ENCODE assay signal across 8 mouse cellular contexts in genomic region chr6:101376511-101377166, GRCm38 (mm10). TPM values are rescaled to one million over a fixed set of nuclear protein-coding genes. Genes with fewer than 3 reads are reported as not detected.
DNase-seq lines count a peak whose midpoint lies in the region; ATAC-seq and TF ChIP-seq lines count a peak whose summit lies in the region.

No protein-coding gene starts in this region.

- peak; percentile 39 for DNase-seq in adrenal gland, postnatal 10 days
- peak; percentile 47 for DNase-seq in limb, embryonic 11.5 days (ENCODE audit: low spot score)
- peak; percentile 54 for DNase-seq in skeletal muscle tissue, adult 2 months (ENCODE audit: low read depth, low spot score)
- no peak for DNase-seq in left cerebral cortex, adult 8-10 months (ENCODE audit: low spot score in 2 of 2)
- no peak for DNase-seq in layer of hippocampus, adult 9-10 months (ENCODE audit: low spot score)
- DNase-seq in testis, postnatal 14 days (ENCODE audit: low spot score), result no peak

- peaks cover 12% of the 10 kb centered on the region for H3K79me2 ChIP-seq in C2C12 (ENCODE audit: control insufficient read depth, insufficient read depth)

- no peaks in the 10 kb centered on the region for H3K36me3 ChIP-seq in C2C12 (ENCODE audit: control insufficient read depth, insufficient read depth)
- peaks cover 11% of the 10 kb centered on the region for H3K36me3 ChIP-seq in heart, embryonic 13.5 days
- no peaks in the 10 kb centered on the region for H3K36me3 ChIP-seq in limb, embryonic 11.5 days (ENCODE audit: control insufficient read depth, insufficient read depth, low read length)

- peak overlapping the region; percentile 94 for H3K27ac ChIP-seq in heart, embryonic 13.5 days (replicated peaks)
- H3K27ac ChIP-seq in limb, embryonic 11.5 days (replicated peaks; ENCODE audit: low read depth, low read length), result peak overlapping the region; percentile 96

- no peak for ATAC-seq in heart, embryonic 13.5 days (ENCODE audit: extremely low read depth, insufficient number of reproducible peaks, low FRiP score, low TSS enrichment)
- ATAC-seq in limb, embryonic 11.5 days (ENCODE audit: insufficient number of reproducible peaks, low FRiP score, low TSS enrichment, low read depth), result no peak

- peak overlapping the region; percentile 84 for H3ac ChIP-seq in C2C12 (ENCODE audit: control insufficient read depth, insufficient read length, low read depth)

- peaks cover 42% of the 10 kb centered on the region for H3K4me1 ChIP-seq in heart, embryonic 13.5 days
- peaks cover 31% of the 10 kb centered on the region for H3K4me1 ChIP-seq in limb, embryonic 11.5 days (ENCODE audit: control insufficient read depth, insufficient read depth, low read length)

- no peak for TF ChIP-seq CTCF in C2C12 (IDR thresholded peaks at IDR 0.05; ENCODE audit: control insufficient read depth, insufficient read depth, insufficient read length)

- 2% methylated on average over 10 of the region's 10 CpGs for WGBS in heart, embryonic 13.5 days
- under 1% methylated on average over 10 of the region's 10 CpGs for WGBS in limb, embryonic 11.5 days

- peak overlapping the region; percentile 29 for H3K4me3 ChIP-seq in C2C12 (ENCODE audit: insufficient read depth, poor library complexity, severe bottlenecking)
- H3K4me3 ChIP-seq in heart, embryonic 13.5 days, result peak overlapping the region; percentile 67
- peak overlapping the region; percentile 63 for H3K4me3 ChIP-seq in limb, embryonic 11.5 days (ENCODE audit: low read depth, low read length)

- no peaks in the 10 kb centered on the region for H3K27me3 ChIP-seq in C2C12 (ENCODE audit: control insufficient read depth, insufficient read depth, insufficient read length)
- no peaks in the 10 kb centered on the region for H3K27me3 ChIP-seq in heart, embryonic 13.5 days (replicated peaks)
- no peaks in the 10 kb centered on the region for H3K27me3 ChIP-seq in limb, embryonic 11.5 days (ENCODE audit: control insufficient read depth, insufficient read depth, low read length)

- H3K79me3 ChIP-seq in C2C12 (ENCODE audit: low read depth), result peaks cover 1% of the 10 kb centered on the region

- peak overlapping the region; percentile 91 for H3K9ac ChIP-seq in heart, embryonic 13.5 days
- H3K9ac ChIP-seq in limb, embryonic 11.5 days (ENCODE audit: low read length), result peak overlapping the region; percentile 87

- H3K4me2 ChIP-seq in heart, embryonic 13.5 days, result peak overlapping the region; percentile 98
- peak overlapping the region; percentile 79 for H3K4me2 ChIP-seq in limb, embryonic 11.5 days (ENCODE audit: low read depth, severe bottlenecking)

- no peaks in the 10 kb centered on the region for H3K9me3 ChIP-seq in heart, embryonic 13.5 days
- H3K9me3 ChIP-seq in limb, embryonic 11.5 days (ENCODE audit: control insufficient read depth, low read length), result no peaks in the 10 kb centered on the region

TF ChIP-seq in C2C12, 6 proteins besides CTCF, POLR2A, EP300 and RAD21:
- no peak for TF ChIP-seq USF1 (IDR thresholded peaks at IDR 0.05; ENCODE audit: low read depth)
- TF ChIP-seq CEBPB (IDR thresholded peaks at IDR 0.05; ENCODE audit: low read depth), result no peak
- TF ChIP-seq MYOG (IDR thresholded peaks at IDR 0.05; ENCODE audit: control insufficient read depth, extremely low read depth, insufficient read length), result no peak
- TF ChIP-seq FOSL1 (IDR thresholded peaks at IDR 0.05; ENCODE audit: insufficient read depth, low read length, poor library complexity, severe bottlenecking), result no peak
- TF ChIP-seq MYOD1 (IDR thresholded peaks at IDR 0.05; ENCODE audit: control insufficient read depth, insufficient read length, low read depth), result no peak
- TF ChIP-seq MAX (IDR thresholded peaks at IDR 0.05), result no peak

RNA-seq across cellular contexts. Expression of gene Pdzrn3, which starts 1.1 kb away (rescaled TPM):
- polyA plus RNA-seq in C2C12 (2012; fragmentation: generic; extraction: Trizol), result 10.5 TPM
- total RNA-seq in adrenal gland, postnatal 10 days (2021), result 10 to 100 TPM; 15.7 to 21.4 TPM
- polyA plus RNA-seq in heart, embryonic 13.5 days (2015; fragmentation: Nextera tagmentation; extraction: Ambion mirVana), result 9.7 and 9.8 TPM in 2 replicates
- polyA plus RNA-seq in limb, embryonic 11.5 days (2014; fragmentation: Nextera tagmentation; extraction: Ambion mirVana), result 10.4 and 11.1 TPM in 2 replicates
- 10 to 100 TPM; 29.9 to 34.4 (median 32.5) TPM for total RNA-seq in left cerebral cortex, adult 8-10 months (2022)

Comparison
In these comparisons a context has a peak if more than half of its experiments do, and no peak if none do; other contexts are left out.
1. DNase-seq: peak in adrenal gland, postnatal 10 days (single experiment), limb, embryonic 11.5 days (single experiment) and skeletal muscle tissue, adult 2 months (single experiment); none in left cerebral cortex, adult 8-10 months (0 of 2), layer of hippocampus, adult 9-10 months (single experiment) and testis, postnatal 14 days (single experiment).
2. Peak in every context shown above with its lines, with median percentiles within 50 percentile points of each other: H3K4me3 ChIP-seq.